Mouse (Mus musculus): Measurements from ENCODE around the gene Brd3.

Brd3 gene

DNA sequence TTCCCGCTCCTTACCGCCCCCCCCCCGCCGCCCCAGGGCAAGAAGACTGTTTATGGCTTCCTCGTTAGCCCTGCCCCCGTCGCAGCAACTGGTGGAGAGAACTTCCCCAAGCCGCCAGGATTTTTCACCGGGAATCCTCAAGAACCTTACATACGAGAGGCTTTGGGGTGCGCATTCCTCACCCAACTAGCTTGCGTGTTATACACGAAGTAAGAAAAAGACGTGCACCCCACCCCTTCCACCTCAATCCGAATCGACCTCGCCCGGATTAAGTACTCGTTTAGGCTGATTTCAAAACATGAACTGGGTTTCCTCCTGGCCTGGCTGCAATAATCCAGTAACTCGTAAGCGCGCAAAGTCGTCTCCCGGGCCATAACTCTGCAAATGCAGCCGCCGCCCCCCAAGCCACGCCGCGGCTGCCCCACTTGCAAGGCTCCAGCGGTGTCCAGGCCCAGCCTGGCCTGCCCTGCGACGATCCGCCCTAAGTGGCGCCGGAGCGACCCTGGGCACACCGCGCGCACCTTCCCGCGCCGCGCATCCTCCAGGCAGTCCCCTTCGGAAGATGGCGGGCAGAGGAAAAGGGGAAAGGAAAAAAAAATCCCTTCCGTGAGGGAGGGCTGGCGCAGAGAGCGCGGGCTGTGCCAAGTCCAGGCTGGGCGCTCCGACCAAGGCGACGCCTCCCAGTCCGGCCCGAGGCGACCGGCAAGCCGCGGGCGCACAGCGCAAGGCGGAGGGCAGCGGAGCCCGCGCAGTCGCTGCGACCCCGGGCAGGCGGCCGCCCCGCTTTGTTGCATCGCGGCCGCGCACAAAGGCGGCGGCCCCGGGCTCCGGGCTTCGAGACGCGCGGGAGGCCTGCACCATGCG lies 32.6 kb downstream of the Brd3 start:
- in situ Hi-C loops (cut with MboI; ENCODE audit: unreplicated experiment in 2 of 2) = loop anchor here in 1 of 2 experiments (5.0 kb wide), 1 partner anchor 42 kb away; the partner anchor contains the start of gene Wdr5

DNA sequence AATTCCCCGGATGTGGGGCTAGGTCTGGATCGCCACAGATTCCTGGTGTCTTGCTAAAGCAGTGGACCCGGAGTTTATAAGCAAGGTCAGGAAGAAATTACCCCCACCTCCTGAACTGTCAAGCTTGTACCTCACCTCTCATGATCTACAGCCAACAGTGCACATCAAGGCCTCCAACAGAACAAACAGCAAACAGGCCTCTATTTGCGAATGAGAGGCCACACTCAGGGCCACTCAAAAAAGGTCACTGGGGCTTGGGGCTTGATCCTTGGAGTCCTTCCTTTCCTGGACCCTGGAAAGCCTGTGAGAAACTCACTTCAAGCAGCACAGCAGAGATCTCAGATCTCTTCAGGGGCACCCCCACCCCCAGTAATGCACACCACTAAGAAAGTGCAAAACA lies 33.6 kb downstream of the Brd3 start:
- in situ Hi-C loops (cut with MboI; ENCODE audit: unreplicated experiment in 2 of 2) = no loop called here

DNA sequence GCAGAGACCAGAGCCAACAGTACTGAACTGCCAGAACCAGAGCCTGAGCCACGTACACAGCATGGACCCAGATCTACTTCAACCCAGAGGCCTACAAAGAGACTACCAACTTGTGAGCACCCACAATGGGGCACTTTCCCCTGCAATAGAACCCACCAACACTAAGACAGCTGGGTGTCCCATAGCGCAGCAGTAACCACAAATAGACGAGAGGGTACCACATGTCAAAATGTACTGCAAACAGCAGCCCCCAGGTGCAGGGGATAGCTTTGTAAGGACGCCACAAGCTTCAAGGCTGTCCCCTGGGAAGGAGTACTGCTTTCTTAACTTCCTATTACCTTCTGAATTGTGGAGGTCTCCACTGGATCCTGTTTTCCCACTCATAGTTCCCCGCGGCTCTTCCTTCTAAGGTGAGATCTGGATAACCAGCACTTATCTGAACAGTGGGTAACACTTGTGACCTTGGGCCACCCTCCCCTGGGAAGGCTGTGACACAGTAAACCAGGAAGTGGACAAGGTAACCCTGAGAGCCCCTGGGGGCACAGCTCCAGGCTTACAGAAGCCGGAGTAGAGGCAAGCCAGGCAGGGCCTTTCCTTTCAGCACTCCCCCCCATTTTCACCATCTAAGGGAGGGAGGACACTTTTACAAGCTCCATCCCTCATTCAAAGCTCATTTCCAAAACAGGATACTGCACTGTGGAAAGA lies 34.2 kb downstream of the Brd3 start:
- in situ Hi-C loops (cut with MboI; ENCODE audit: unreplicated experiment in 2 of 2) = no loop called here

DNA sequence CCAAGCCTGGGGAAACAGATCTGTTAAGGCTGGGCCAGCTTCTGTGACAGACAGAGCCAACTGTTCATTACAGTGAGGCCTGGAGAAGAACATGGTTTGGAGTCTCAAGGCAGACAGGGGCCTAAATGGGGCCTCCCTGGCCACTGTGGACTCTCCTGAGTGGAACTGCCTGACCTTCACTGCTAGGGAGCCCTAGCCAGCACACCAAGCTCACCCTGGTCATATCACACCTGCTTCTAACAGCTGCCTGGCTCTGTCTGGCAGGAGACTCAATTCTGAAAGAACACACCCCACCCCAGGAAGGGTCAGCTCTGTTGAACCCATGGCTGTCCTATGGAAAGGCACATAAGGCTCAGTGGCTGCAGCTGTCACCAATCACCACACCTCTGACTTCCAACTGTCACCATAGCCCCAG lies 36.3 kb downstream of the Brd3 start:
- in situ Hi-C loops (cut with MboI; ENCODE audit: unreplicated experiment in 2 of 2) = no loop called here

DNA sequence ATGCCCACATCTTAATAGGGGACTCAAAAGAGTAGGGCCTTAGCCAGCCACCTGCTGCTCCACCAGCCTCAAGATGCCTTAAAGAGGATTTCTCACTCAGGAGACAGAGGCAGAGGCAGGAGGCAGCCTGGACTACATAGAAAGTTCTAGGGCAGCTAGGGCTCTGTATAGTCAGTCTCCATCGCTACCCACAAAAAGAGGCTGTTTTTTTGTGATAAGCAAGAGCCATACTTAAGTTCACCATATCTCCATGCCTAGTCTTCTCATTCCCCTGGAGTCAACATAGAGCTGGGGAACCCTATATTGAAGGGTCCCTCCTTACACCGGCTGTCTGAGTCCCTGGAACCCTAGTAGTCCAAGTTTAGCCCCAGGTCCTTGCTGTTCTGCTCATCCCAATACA lies 36.9 kb downstream of the Brd3 start:
- in situ Hi-C loops (cut with MboI; ENCODE audit: unreplicated experiment in 2 of 2) = no loop called here

DNA sequence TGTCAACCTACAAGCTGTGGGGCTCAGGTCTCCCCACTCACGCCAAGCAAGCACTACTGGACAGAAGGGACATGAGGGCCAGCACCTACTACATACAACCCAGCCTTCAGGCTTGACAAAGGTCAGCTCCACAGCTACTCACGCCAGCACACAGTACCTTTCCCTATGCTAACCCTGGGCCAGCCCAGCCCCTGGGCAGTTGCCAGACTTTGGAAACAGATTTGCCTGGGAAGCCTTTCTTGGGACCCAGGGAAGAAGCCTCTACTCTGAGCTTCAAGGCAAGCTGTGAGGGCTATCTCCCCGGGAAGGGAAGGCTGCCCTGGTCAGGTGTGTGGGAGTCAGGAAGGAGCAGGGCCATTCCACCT lies 37.5 kb downstream of the Brd3 start:
- in situ Hi-C loops (cut with MboI; ENCODE audit: unreplicated experiment in 2 of 2) = no loop called here

DNA sequence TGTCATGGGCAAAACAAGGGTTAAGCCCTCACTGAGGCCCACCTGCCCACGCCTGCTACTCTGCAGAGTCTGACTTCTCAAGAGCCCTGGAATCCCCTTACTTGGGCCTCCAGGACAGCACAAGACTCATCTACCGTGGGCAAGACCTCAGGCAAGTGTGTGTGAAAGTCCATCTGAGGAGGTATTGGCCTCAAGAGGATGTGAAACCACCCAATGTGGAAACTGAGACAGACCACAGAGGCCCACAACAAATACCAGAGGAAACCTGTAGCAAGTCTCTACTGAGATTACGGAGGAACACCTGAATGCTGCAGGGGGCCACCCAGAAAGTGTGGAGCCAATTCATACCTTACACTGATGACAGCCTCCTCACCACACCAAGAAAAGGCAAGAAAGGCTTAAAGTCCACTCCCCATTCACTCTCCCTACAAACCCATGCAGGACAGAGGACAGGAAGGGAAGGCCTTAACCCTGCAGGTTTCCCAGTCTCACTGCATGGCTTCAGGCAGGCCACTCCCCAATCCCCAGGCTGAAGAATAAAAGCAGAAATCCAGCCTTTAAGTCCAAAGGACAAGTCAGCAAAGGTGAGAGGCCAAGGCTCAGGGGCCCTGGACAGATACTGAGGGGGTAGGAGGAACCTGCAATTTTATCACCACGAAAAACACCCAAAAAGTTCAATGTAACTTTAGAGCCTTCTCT lies 38.0 kb downstream of the Brd3 start:
- in situ Hi-C loops (cut with MboI; ENCODE audit: unreplicated experiment in 2 of 2) = no loop called here

DNA sequence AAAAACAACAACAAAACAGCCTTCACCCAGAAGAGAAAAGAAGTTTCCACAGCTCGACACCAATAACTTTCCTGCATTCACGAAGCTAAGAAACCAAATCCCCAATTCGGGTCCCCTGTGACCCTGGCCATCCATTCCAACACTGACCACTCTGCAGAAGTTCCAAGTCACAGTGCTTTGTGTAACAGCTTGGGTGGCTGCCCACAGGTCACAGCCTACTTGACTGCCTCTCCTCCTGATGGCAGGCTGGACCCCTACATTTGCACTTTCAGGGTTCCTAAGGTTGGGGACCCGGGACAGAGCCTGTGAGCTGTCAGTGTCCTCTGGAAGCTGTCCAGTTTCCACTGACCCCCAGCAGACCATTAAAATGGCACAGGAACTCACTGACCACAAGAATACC lies 44.6 kb downstream of the Brd3 start:
- in situ Hi-C loops (cut with MboI; ENCODE audit: unreplicated experiment in 2 of 2) = no loop called here

DNA sequence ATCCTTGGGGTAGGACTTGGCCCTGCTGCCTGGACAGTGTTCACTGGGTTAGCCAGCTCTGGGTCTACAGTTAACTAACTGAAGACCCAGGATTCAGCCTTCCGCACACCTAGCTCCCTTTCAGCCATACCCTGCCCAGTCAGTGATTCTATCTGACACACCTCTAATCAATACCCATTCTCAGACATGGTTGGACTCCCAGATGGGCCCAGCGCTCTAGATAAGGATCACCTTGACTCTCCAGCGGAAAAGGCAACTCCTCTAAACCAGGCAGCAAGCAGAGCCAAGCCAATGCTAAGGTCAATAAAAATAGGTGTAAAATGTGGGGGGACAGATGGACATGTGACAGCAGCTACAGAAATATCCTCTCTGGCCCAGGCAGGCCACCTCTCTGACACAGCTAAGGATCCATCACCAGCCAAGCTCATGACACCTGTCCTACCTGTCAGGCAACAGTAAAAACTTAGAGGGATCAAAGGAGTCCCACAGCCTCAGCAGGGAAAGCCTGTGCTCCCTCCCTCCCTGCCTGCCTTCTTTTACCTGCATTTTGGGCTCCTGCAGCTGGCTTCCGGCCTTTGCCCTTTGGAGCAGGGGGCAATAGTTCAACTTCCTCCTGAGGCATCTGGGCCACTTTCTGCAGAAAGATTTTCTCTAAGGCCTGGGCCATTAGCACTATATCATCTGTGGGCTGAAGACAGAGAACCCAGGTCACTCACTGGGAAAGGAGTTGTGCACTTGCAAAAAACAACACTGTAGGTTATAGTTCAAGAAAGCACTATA lies 45.4 kb downstream of the Brd3 start:
- in situ Hi-C loops (cut with MboI; ENCODE audit: unreplicated experiment in 2 of 2) = no loop called here

DNA sequence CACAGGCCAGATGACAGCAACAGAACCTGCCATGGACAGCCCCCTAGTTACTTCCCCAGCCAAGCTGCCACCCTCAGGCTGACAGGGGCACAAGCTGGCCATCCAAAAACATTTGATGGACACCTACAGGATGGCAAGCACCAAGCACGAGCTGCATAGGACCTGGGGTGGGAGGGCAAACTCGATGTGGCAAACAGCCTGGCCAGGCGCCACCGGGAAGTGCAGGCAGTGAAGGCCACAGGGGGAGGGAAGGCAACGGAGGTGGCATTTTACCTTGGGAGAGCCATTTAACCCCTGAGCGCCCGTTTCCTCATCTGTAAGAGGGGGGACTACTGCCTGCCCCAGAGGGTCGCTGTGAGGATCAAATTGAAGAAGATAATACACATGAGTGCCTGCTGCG lies 46.8 kb downstream of the Brd3 start:
- in situ Hi-C loops (cut with MboI; ENCODE audit: unreplicated experiment in 2 of 2) = no loop called here

DNA sequence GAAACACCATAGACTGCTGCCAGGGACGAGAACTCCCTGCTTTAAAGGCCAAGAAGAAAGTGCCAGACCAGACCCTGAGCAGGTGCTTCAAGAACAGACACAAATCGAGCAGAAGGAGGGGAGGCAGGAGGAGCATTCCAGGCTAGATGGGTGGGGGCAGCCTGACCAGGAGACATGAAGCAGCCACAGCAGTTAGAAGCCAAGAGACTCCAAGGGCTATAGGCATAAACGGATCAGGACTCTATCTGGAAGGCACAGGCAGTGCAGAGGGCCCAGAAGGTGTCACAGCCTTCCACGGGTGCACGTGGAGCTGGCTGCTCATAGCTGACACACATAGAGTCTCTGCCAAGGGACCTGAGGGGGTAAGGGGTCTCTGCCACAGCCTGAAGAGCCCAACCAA lies 47.3 kb downstream of the Brd3 start:
- in situ Hi-C loops (cut with MboI; ENCODE audit: unreplicated experiment in 2 of 2) = no loop called here

DNA sequence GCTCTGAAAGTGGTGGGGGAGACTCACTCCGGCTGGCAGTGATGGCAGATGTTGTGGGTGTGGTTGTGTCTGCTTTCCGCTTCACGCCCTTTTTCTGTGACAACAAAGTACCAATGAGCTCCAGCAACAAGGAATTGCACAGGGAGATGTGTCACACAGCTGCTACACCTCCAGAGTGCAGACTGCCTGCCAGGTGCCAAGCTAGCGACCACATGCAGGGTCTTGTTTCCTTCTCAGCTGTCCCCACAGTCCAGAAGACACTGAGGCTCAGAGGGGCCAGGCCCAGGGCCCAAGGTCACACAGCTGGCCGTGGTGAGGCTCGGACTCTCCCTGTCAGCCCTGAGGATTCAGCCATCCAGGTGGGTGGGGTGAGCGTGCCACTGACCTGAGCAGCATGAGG lies 47.7 kb downstream of the Brd3 start:
- in situ Hi-C loops (cut with MboI; ENCODE audit: unreplicated experiment in 2 of 2) = no loop called here

DNA sequence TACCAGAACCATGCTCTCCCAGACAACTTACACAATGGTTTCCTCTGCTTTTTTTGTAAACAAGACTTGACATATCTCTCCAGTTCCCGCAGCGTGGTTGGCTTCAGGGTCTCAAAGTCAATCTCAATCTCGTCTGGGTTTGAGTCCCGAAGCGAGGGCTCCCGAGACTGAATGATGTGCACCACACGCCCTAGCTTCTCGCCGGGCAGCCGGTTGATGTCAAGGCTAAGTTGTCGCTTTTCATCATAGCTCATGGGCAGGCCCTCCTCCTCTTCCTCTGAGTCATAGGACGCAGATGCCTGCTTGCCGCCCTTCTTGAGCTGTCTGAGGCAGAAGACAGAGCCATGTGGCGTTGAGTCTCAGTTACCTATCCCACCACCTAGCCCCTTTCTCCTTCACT lies 57.2 kb downstream of the Brd3 start:
- in situ Hi-C loops (cut with MboI; ENCODE audit: unreplicated experiment in 2 of 2) = no loop called here

DNA sequence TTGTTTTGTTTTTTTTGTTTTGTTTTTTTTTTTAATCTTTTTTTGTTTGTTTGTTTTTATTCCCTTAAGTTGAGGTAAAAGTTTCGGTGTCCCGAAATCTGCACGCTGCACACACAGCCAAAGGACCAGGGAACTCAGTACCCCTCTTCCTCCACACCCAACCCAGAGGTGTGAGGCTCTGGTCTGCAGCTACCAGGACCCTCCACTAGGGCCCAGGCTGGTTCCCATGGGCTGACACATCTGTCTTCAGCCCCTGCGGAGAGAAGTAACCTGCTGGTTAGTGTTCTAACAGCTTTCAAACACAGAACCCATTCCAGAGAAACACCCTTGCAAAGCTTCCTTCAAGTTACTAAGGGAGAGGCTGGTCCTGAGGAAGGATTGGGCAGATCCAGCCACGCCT lies 59.7 kb downstream of the Brd3 start:
- in situ Hi-C loops (cut with MboI; ENCODE audit: unreplicated experiment in 2 of 2) = loop anchor here (25.0 kb wide), 3 partner anchors 315 to 785 kb away; partner anchors contain the start of genes Lcn4 (in 1 of the 2), Stkld1 (in 1 of the 2) and Surf4 (in 1 of the 2)

DNA sequence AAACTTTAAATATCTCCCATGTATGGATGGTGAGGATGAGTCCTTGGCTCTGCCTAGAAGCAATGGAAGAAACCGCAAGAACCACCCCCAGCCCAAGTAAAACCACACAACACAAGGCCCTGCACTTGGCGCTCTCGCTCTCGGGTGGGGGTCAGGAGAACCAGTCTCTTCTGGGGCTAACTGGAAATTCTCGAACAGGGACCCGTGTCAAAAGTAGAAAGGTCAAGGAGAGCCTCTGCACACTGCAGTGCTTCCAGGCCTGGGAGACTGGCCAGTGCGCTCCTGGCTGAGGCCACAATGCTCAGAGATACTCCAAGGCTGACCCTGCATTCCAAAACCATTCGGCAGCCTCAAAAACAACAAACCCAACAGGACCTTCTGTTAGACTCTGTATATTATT lies 60.6 kb downstream of the Brd3 start:
- in situ Hi-C loops (cut with MboI; ENCODE audit: unreplicated experiment in 2 of 2) = loop anchor here (25.0 kb wide), 3 partner anchors 315 to 785 kb away; partner anchors contain the start of genes Lcn4 (in 1 of the 2), Stkld1 (in 1 of the 2) and Surf4 (in 1 of the 2)

DNA sequence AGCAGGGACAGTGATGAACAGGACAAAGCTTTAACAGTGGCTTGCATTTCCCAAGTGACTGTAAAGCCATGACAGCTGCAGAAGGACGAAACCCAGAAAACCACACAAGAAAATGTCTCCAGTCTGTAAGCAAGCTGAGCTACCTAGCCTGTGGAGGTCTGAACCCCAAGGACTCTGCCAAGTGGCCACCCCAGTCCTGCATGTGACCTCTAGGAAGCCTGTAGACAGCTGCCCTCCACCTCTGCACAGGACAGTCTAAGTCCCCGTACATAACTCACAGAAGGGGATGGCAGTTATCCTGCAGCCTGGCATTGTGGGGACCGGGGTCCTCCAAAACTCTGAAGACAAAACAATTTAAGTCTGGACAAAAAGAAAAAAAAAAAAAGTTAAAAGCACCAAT lies 61.6 kb downstream of the Brd3 start:
- in situ Hi-C loops (cut with MboI; ENCODE audit: unreplicated experiment in 2 of 2) = loop anchor here (25.0 kb wide), 3 partner anchors 316 to 784 kb away; partner anchors contain the start of genes Lcn4 (in 1 of the 2), Stkld1 (in 1 of the 2) and Surf4 (in 1 of the 2)

DNA sequence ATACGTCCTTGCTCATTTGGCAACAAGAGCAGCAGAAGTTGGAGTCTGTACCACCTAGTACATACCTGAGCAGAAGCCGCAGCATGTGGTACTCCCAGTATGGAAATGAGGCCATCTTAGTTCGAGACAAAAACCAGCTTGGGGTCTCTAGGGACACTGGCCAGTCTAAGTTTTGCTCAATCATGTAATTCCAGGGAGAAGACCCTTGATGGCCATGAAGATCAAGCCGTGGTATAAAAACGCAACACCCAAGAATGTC lies 64.1 kb downstream of the Brd3 start:
- in situ Hi-C loops (cut with MboI; ENCODE audit: unreplicated experiment in 2 of 2) = loop anchor here (25.0 kb wide), 3 partner anchors 319 to 781 kb away; partner anchors contain the start of genes Lcn4 (in 1 of the 2), Stkld1 (in 1 of the 2) and Surf4 (in 1 of the 2)

DNA sequence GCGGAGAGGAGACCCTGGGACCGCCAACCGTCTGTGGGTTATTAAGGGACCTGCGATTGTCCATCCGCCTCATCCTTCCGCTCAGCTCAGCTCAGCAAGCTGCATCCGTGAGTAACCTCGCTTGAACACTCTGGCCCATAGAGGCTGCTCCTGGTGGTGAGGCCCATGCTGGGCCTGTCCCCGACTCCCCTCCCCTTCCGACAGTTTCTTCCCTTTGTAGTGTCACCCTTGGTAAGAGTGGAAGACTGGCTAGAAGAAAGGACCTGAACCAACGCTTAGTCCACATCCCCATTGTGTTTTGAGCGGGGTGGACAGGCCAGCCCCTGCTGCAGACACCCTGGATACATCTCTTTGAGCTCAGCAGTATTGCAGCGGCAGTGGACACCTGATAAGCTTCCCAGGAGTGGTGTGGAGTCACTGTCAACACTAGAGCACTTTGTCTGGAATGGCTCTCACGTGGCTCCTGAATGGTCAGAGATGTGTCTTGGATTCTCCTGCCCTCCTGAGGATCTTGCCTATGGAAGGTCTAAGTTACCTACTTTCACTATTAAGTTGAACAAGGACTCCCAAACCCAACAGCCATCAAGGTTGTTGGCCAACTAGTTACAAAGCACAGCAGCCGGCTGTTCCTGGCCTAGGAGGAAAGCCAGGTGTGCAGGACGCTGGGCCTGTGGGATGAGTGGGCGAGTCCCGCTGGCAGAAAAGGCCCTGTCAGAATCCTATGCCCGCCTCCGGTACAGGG lies 64.6 kb downstream of the Brd3 start:
- in situ Hi-C loops (cut with MboI; ENCODE audit: unreplicated experiment in 2 of 2) = loop anchor here (25.0 kb wide), 3 partner anchors 319 to 781 kb away; partner anchors contain the start of genes Lcn4 (in 1 of the 2), Stkld1 (in 1 of the 2) and Surf4 (in 1 of the 2)

Data from v-Abl transformed pro-B cells (cell line).